Comparison of ENCODE assay signal across 10 mouse cellular contexts in genomic region chr16:20701316-20701715, GRCm38 (mm10). TPM values are rescaled to one million over a fixed set of nuclear protein-coding genes. Genes with fewer than 3 reads are reported as not detected.
DNase-seq lines count a peak whose midpoint lies in the region; ATAC-seq and TF ChIP-seq lines count a peak whose summit lies in the region.
"Had no signal": no experiment of that assay in that cellular context is flagged by ENCODE, and none has a peak within 500 bp of the region (broad histone marks: within the 10 kb centered on the region; RNA-seq: fewer than 3 reads in every experiment).

No protein-coding gene starts in this region.

- H3K36me3 ChIP-seq in kidney, postnatal 0 days (ENCODE audit: insufficient read depth, low read length), result no peaks in the 10 kb centered on the region
- H3K36me3 ChIP-seq in embryonic facial prominence, embryonic 12.5 days, result peaks cover 20% of the 10 kb centered on the region
- no peaks in the 10 kb centered on the region; the same call in 1 of the 2 replicates for H3K36me3 ChIP-seq in intestine, embryonic 15.5 days
- H3K36me3 ChIP-seq in neural tube, embryonic 13.5 days, result peaks cover 67% of the 10 kb centered on the region

- no peak overlapping the region for H3K4me3 ChIP-seq in kidney, postnatal 0 days (replicated peaks; ENCODE audit: low read depth, low read length)
- no peak overlapping the region for H3K4me3 ChIP-seq in embryonic facial prominence, embryonic 12.5 days
- no peak overlapping the region for H3K4me3 ChIP-seq in intestine, embryonic 15.5 days (replicated peaks)
- H3K4me3 ChIP-seq in neural tube, embryonic 13.5 days, result no peak overlapping the region
- H3K4me3 ChIP-seq: liver, embryonic 15.5 days had no signal

- H3K9ac ChIP-seq in kidney, postnatal 0 days (ENCODE audit: low read depth, low read length), result no peak overlapping the region
- H3K9ac ChIP-seq in embryonic facial prominence, embryonic 12.5 days, result 0 out of 2 replicates have a peak overlapping the region, but pooled peaks have one; percentile 28
- peak overlapping the region; percentile 0; the same call in 1 of the 2 replicates for H3K9ac ChIP-seq in intestine, embryonic 15.5 days
- peak overlapping the region; percentile 47; the same call in 1 of the 2 replicates for H3K9ac ChIP-seq in neural tube, embryonic 13.5 days

- ATAC-seq in kidney, postnatal 0 days (replicated peaks; ENCODE audit: low FRiP score, low read depth), result peak; percentile 31; the same call in 1 of the 2 replicates
- ATAC-seq in embryonic facial prominence, embryonic 12.5 days (ENCODE audit: insufficient number of reproducible peaks, insufficient read depth, low FRiP score, low TSS enrichment), result 0 out of 2 replicates have a peak, but pooled peaks have one; percentile 42
- no peak for ATAC-seq in intestine, embryonic 15.5 days
- no peak for ATAC-seq in neural tube, embryonic 13.5 days (ENCODE audit: low read depth)

- no peak overlapping the region for H3K4me2 ChIP-seq in kidney, postnatal 0 days (ENCODE audit: low read length)
- peak overlapping the region; percentile 20; the same call in 1 of the 2 replicates for H3K4me2 ChIP-seq in embryonic facial prominence, embryonic 12.5 days (replicated peaks)
- no peak overlapping the region for H3K4me2 ChIP-seq in intestine, embryonic 15.5 days (replicated peaks)
- 0 out of 2 replicates have a peak overlapping the region, but pooled peaks have one; percentile 0 for H3K4me2 ChIP-seq in neural tube, embryonic 13.5 days

- TF ChIP-seq CTCF in kidney, postnatal 0 days (IDR thresholded peaks at IDR 0.05; ENCODE audit: low read depth), result no peak

- 33% methylated on average over 7 of the region's 7 CpGs for WGBS in kidney, postnatal 0 days
- WGBS in embryonic facial prominence, embryonic 12.5 days, result 48% methylated on average over 7 of the region's 7 CpGs
- 58% methylated on average over 7 of the region's 7 CpGs for WGBS in intestine, embryonic 15.5 days
- WGBS in neural tube, embryonic 13.5 days, result 51% methylated on average over 7 of the region's 7 CpGs

- 0 out of 2 replicates have a peak overlapping the region, but pooled peaks have one; percentile 62 for H3K27ac ChIP-seq in kidney, postnatal 0 days
- peak overlapping the region; percentile 78 for H3K27ac ChIP-seq in embryonic facial prominence, embryonic 12.5 days
- peak overlapping the region; percentile 36; the same call in 1 of the 2 replicates for H3K27ac ChIP-seq in intestine, embryonic 15.5 days
- peak overlapping the region; percentile 72 for H3K27ac ChIP-seq in neural tube, embryonic 13.5 days (replicated peaks)

- H3K9me3 ChIP-seq in kidney, postnatal 0 days (replicated peaks; ENCODE audit: low read length), result no peaks in the 10 kb centered on the region
- no peaks in the 10 kb centered on the region for H3K9me3 ChIP-seq in embryonic facial prominence, embryonic 12.5 days
- H3K9me3 ChIP-seq in intestine, embryonic 15.5 days, result no peaks in the 10 kb centered on the region
- no peaks in the 10 kb centered on the region for H3K9me3 ChIP-seq in neural tube, embryonic 13.5 days
- H3K9me3 ChIP-seq: liver, embryonic 15.5 days had no signal

- H3K4me1 ChIP-seq in kidney, postnatal 0 days (replicated peaks; ENCODE audit: insufficient read depth, low read length), result peaks cover 7% of the 10 kb centered on the region; the same call in 1 of the 2 replicates
- H3K4me1 ChIP-seq in embryonic facial prominence, embryonic 12.5 days, result peaks cover 18% of the 10 kb centered on the region
- peaks cover 12% of the 10 kb centered on the region for H3K4me1 ChIP-seq in intestine, embryonic 15.5 days (replicated peaks)
- H3K4me1 ChIP-seq in neural tube, embryonic 13.5 days (replicated peaks), result peaks cover 37% of the 10 kb centered on the region

- H3K27me3 ChIP-seq in kidney, postnatal 0 days (ENCODE audit: insufficient read depth, low read length), result no peaks in the 10 kb centered on the region
- H3K27me3 ChIP-seq in embryonic facial prominence, embryonic 12.5 days, result no peaks in the 10 kb centered on the region
- H3K27me3 ChIP-seq in intestine, embryonic 15.5 days (replicated peaks), result no peaks in the 10 kb centered on the region
- no peaks in the 10 kb centered on the region for H3K27me3 ChIP-seq in neural tube, embryonic 13.5 days

- DNase-seq in kidney, postnatal 0 days (ENCODE audit: low spot score), result no peak
- DNase-seq in kidney, adult 9 months, result no peak
- DNase-seq in c-Kit-positive CD71-positive TER-119-positive erythroid progenitor cells, embryonic 14.5 days (ENCODE audit: low spot score), result no peak
- DNase-seq in lung, postnatal 36 days, result no peak
- DNase-seq: kidney, adult 2 months; thymus, postnatal 4 days had no signal

RNA-seq across cellular contexts. Expression of gene Fam131a, which starts 8.3 kb away (rescaled TPM):
- 6.4 and 6.9 TPM in 2 replicates for polyA plus RNA-seq in kidney, postnatal 0 days (2015; fragmentation: Nextera tagmentation; extraction: Ambion mirVana)
- polyA plus RNA-seq in embryonic facial prominence, embryonic 12.5 days (2016; fragmentation: Nextera tagmentation; extraction: Ambion mirVana), result 7.2 and 7.7 TPM in 2 replicates
- polyA plus RNA-seq in intestine, embryonic 15.5 days (2015; fragmentation: Nextera tagmentation; extraction: Ambion mirVana), result 6.3 and 6.7 TPM in 2 replicates
- polyA plus RNA-seq in neural tube, embryonic 13.5 days (2015; fragmentation: Nextera tagmentation; extraction: Ambion mirVana), result 26.3 and 27.8 TPM in 2 replicates

RNA-seq across cellular contexts. Expression of gene Polr2h, which starts 16.1 kb away (rescaled TPM):
- 98.6 and 105 TPM in 2 replicates for polyA plus RNA-seq in kidney, postnatal 0 days (2015; fragmentation: Nextera tagmentation; extraction: Ambion mirVana)
- polyA plus RNA-seq in embryonic facial prominence, embryonic 12.5 days (2016; fragmentation: Nextera tagmentation; extraction: Ambion mirVana), result 110 and 118 TPM in 2 replicates
- polyA plus RNA-seq in intestine, embryonic 15.5 days (2015; fragmentation: Nextera tagmentation; extraction: Ambion mirVana), result 104 and 112 TPM in 2 replicates
- 89.9 and 92.3 TPM in 2 replicates for polyA plus RNA-seq in neural tube, embryonic 13.5 days (2015; fragmentation: Nextera tagmentation; extraction: Ambion mirVana)

RNA-seq across cellular contexts. Expression of gene Clcn2, which starts 16.2 kb away (rescaled TPM):
- polyA plus RNA-seq in kidney, postnatal 0 days (2015; fragmentation: Nextera tagmentation; extraction: Ambion mirVana), result 10.2 and 10.7 TPM in 2 replicates
- polyA plus RNA-seq in embryonic facial prominence, embryonic 12.5 days (2016; fragmentation: Nextera tagmentation; extraction: Ambion mirVana), result 28.8 and 31.6 TPM in 2 replicates
- 14.3 and 15.7 TPM in 2 replicates for polyA plus RNA-seq in intestine, embryonic 15.5 days (2015; fragmentation: Nextera tagmentation; extraction: Ambion mirVana)
- polyA plus RNA-seq in neural tube, embryonic 13.5 days (2015; fragmentation: Nextera tagmentation; extraction: Ambion mirVana), result 30.8 and 31.4 TPM in 2 replicates

RNA-seq across cellular contexts. Expression of gene Chrd, which starts 31.6 kb away (rescaled TPM):
- polyA plus RNA-seq in kidney, postnatal 0 days (2015; fragmentation: Nextera tagmentation; extraction: Ambion mirVana), result 2.7 and 2.9 TPM in 2 replicates
- 4.7 and 5.9 TPM in 2 replicates for polyA plus RNA-seq in embryonic facial prominence, embryonic 12.5 days (2016; fragmentation: Nextera tagmentation; extraction: Ambion mirVana)
- polyA plus RNA-seq in intestine, embryonic 15.5 days (2015; fragmentation: Nextera tagmentation; extraction: Ambion mirVana), result 3.3 and 3.6 TPM in 2 replicates
- 5.8 and 6.9 TPM in 2 replicates for polyA plus RNA-seq in neural tube, embryonic 13.5 days (2015; fragmentation: Nextera tagmentation; extraction: Ambion mirVana)

RNA-seq across cellular contexts. Expression of gene Thpo, which starts 33.0 kb away (rescaled TPM):
- polyA plus RNA-seq in kidney, postnatal 0 days (2015; fragmentation: Nextera tagmentation; extraction: Ambion mirVana), result 0.62 and 0.83 TPM in 2 replicates
- 0.96 and 1.2 TPM in 2 replicates for polyA plus RNA-seq in embryonic facial prominence, embryonic 12.5 days (2016; fragmentation: Nextera tagmentation; extraction: Ambion mirVana)
- 1.8 and 2.4 TPM in 2 replicates for polyA plus RNA-seq in intestine, embryonic 15.5 days (2015; fragmentation: Nextera tagmentation; extraction: Ambion mirVana)
- 0.99 and 1.5 TPM in 2 replicates for polyA plus RNA-seq in neural tube, embryonic 13.5 days (2015; fragmentation: Nextera tagmentation; extraction: Ambion mirVana)

Comparison
In these comparisons a context has a peak if more than half of its experiments do, and no peak if none do; other contexts are left out.
1. ATAC-seq: peak in kidney, postnatal 0 days (single experiment) and embryonic facial prominence, embryonic 12.5 days (single experiment); none in intestine, embryonic 15.5 days (single experiment) and neural tube, embryonic 13.5 days (single experiment).
2. H3K4me2 ChIP-seq: peak in embryonic facial prominence, embryonic 12.5 days (single experiment) and neural tube, embryonic 13.5 days (single experiment); none in kidney, postnatal 0 days (single experiment) and intestine, embryonic 15.5 days (single experiment).
3. Peak in every context shown above with its lines, with median percentiles within 50 percentile points of each other: H3K27ac ChIP-seq.